Mouse (Mus musculus) kidney, adult 10 weeks (tissue): ENCODE data around the gene Vmn1r107. TPM values are rescaled to one million over a fixed set of nuclear protein-coding genes. Genes with fewer than 3 reads are reported as not detected.

Source experiments
- polyA plus RNA-seq: library from polyadenylated mRNA; stranded (reverse); fragments of 350-450 nt; fragmentation: Illumina TruSeq; extraction: RNeasy Lipid Tissue Mini Kit (QIAGEN cat#74804); gene quantifications from one replicate; pipeline ENCODE4 v1.2.3, GENCODE M21; 2014; ENCODE audit warnings: low read depth, low replicate concordance

The Vmn1r107 gene
- not detected for polyA plus RNA-seq

DNA sequence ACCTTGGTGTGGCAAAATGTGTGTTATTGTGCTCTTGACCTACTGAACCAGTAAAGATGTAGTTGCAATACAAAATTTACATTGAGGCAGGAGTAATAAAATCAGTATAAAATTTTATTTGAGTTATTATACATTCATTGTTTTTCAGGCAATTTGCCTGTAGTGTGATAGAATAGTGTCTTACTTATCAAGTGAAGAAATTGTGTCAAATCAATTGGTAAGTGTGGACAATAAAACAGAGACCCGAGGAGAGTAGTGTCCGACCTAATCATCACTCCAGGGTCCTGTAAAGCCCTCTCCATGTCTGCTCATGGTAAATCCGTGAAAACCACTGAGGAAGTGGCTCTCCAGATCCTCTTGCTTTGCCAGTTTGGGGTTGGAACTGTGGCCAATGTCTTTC lies at the start of gene Vmn1r107:
Gene Vmn1r107, plus strand, starts transcription at position 301 of the 400 bp plus-strand sequence.

DNA sequence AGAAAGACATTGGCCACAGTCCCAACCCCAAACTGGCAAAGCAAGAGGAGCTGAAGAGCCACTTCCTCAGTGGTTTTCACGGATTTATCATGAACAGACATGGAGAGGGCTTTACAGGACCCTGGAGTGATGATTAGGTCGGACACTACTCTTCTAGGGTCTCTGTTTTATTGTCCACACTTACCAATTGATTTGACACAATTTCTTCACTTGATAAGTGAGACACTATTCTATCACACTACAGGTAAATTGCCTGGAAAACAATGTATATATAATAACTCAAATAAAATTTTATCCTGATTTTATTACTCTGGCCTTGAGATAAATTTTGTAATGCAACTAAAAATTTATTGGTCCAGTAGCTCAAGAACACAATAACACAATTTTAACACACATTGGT lies 34.4 kb downstream of the Vmn1r107 start, which contains the start of gene Vmn1r111:
Gene Vmn1r111, minus strand, starts transcription at position 101 of the 400 bp plus-strand sequence.

Other genes with a start within 250 kb of the Vmn1r107 start
- gene Vmn1r101, start 226.3 kb upstream of the Vmn1r107 start, polyA plus RNA-seq: not detected
- gene Gm10670, start 194.0 kb upstream of the Vmn1r107 start, polyA plus RNA-seq: not detected
- not detected for gene Vmn1r103, start 158.4 kb upstream of the Vmn1r107 start, polyA plus RNA-seq
- gene Vmn1r104, start 135.1 kb upstream of the Vmn1r107 start, polyA plus RNA-seq: not detected
- gene Gm5726, start 123.2 kb upstream of the Vmn1r107 start, polyA plus RNA-seq: not detected
- gene Gm4141, start 92.7 kb upstream of the Vmn1r107 start, polyA plus RNA-seq: not detected
- gene Gm4513, start 69.9 kb upstream of the Vmn1r107 start, polyA plus RNA-seq: not detected
- not detected for gene Vmn1r111, start 34.3 kb downstream of the Vmn1r107 start, polyA plus RNA-seq
- not detected for gene Gm10668, start 61.7 kb downstream of the Vmn1r107 start, polyA plus RNA-seq
- gene Vmn1r112, start 102.3 kb downstream of the Vmn1r107 start, polyA plus RNA-seq: not detected
- gene Vmn1r113, start 118.4 kb downstream of the Vmn1r107 start, polyA plus RNA-seq: not detected
- gene Vmn1r114, start 143.3 kb downstream of the Vmn1r107 start, polyA plus RNA-seq: not detected
- not detected for gene Vmn1r115, start 176.1 kb downstream of the Vmn1r107 start, polyA plus RNA-seq
- gene Vmn1r116, start 203.3 kb downstream of the Vmn1r107 start, polyA plus RNA-seq: not detected
- not detected for gene Vmn1r117, start 215.2 kb downstream of the Vmn1r107 start, polyA plus RNA-seq
- gene Vmn1r118, start 243.4 kb downstream of the Vmn1r107 start, polyA plus RNA-seq: not detected